Mouse (Mus musculus) brown adipose tissue, adult 24 weeks (tissue): Measurements from ENCODE around the gene Ero1l. TPM values are rescaled to one million over a fixed set of nuclear protein-coding genes. Genes with fewer than 3 reads are reported as not detected.

Experiments used
- H3K27ac ChIP-seq: fragments of 200-500 bp; replicated peaks from 2 replicates; pipeline ENCODE4 v1.5.1; 2012; ENCODE audit warnings: low read depth, mild to moderate bottlenecking, low read length
- H3K4me1 ChIP-seq: fragments of 200-500 bp; 2 replicates; pipeline ENCODE4 v1.6.1; 2012; ENCODE audit warnings: low read length, mixed read lengths; ENCODE audit not compliant: control insufficient read depth, insufficient read depth, insufficient read length
- H3K4me3 ChIP-seq: fragments of 200-500 bp; 2 replicates; pipeline ENCODE4 v1.5.1; 2012; ENCODE audit warnings: low read depth, mild to moderate bottlenecking, low read length, moderate library complexity; ENCODE audit not compliant: insufficient read depth
- polyA plus RNA-seq: library from polyadenylated mRNA; stranded (reverse); fragments of >200 nt; gene quantifications from 2 replicates; pipeline ENCODE4 v1.2.4, GENCODE M21; 2012; ENCODE audit not compliant: missing spikeins, insufficient read depth, insufficient read length

The Ero1l gene
- polyA plus RNA-seq, 1 experiment, result 16.8 TPM

GRCm38 (mm10) chr14:45239042-45239441 lies 79.5 kb downstream of the Ero1l start:
- Histone ChIP-seq H3K4me3 (no peak overlapping the region), H3K27ac (no peak overlapping the region), H3K4me1 (no peaks in the 10 kb centered on the region)

Other genes with a start within 250 kb of the Ero1l start
- 0.71 TPM in 1 of 2 replicates, not detected in the other for gene Gpr137c, start 99.1 kb downstream of the Ero1l start, polyA plus RNA-seq
- gene Txndc16, start 98.4 kb downstream of the Ero1l start, polyA plus RNA-seq, result 5.5 and 7.3 TPM in 2 replicates
- 264 and 395 TPM in 2 replicates for gene Psmc6, start 11.0 kb upstream of the Ero1l start, polyA plus RNA-seq
- gene Styx, start 32.3 kb upstream of the Ero1l start, polyA plus RNA-seq, result 16.1 and 16.9 TPM in 2 replicates
- gene Gnpnat1, start 86.1 kb upstream of the Ero1l start, polyA plus RNA-seq, result 31.2 and 39.1 TPM in 2 replicates
- gene Fermt2, start 211.3 kb upstream of the Ero1l start, polyA plus RNA-seq, result 69.7 and 110 TPM in 2 replicates